Comparison of ENCODE assay signal across 8 mouse cellular contexts in the genomic region with DNA sequence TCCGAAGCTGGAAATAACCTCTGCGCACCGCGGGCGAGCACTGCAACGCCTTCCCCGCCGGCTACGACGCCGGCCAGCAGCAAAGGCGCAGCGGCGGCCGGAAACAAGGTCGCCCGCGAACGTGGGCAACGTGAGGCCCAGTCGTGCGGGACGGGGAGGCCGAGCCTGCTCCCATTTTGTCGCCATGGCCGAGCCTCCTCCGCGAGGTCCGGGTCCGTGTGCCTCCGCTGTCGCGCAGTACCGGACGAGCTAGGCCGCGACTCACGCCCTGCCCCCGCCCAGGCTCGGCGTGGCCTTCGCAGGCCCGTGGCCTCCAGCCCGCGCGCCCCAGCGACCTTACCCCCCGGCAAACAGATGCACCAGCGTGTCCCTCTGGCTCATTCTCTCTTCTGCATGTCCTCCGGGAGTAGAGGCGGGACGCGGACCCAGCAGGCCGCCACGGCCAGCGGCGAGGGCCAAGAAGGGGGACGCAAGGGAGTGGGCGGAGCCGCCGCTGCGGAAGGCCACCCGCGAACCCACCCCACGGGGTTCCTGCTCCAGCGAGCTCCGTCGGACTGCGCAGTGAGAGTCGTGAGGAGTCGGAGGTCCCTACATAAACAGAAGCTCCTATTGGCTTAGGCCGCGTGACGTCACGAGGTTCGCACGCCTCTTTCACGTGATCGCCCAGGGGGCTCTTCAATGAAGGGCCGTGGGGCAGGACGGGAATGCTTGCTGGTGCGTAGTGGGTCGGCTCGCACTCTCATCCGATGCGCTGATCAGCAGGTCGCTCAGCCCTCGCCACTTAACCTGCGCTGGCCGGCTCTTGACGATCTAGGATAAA. TPM values are rescaled to one million over a fixed set of nuclear protein-coding genes. Genes with fewer than 3 reads are reported as not detected.
DNase-seq lines count a peak whose midpoint lies in the region; ATAC-seq lines count a peak whose summit lies in the region.

Slc25a36 (minus strand) TSS at position 587 of the 820 bp plus-strand sequence.

- ATAC-seq in hindbrain, embryonic 15.5 days (ENCODE audit: low FRiP score, low read depth) = peak; percentile 99

- WGBS in hindbrain, embryonic 15.5 days = under 1% methylated on average over 91 of the region's 91 CpGs

- peak within 1 kb of the TSS; percentile 68 for H3K4me2 ChIP-seq in hindbrain, embryonic 15.5 days

- H3K27ac ChIP-seq in hindbrain, embryonic 15.5 days (replicated peaks) = peak within 1 kb of the TSS; percentile 83

- peak within 1 kb of the TSS; percentile 82 for H3K4me3 ChIP-seq in hindbrain, embryonic 15.5 days

- no peaks in the 10 kb centered on the region for H3K27me3 ChIP-seq in hindbrain, embryonic 15.5 days

- H3K9ac ChIP-seq in hindbrain, embryonic 15.5 days = peak within 1 kb of the TSS; percentile 79

- H3K36me3 ChIP-seq in hindbrain, embryonic 15.5 days = no peaks in the 10 kb centered on the region

- no peaks in the 10 kb centered on the region for H3K9me3 ChIP-seq in hindbrain, embryonic 15.5 days

- DNase-seq in T-cell, adult 2 months (ENCODE audit: low spot score) = peak; percentile 97
- DNase-seq in cerebellum, postnatal 36 days = peak; percentile 93 to 96
- peak; percentile 98 for DNase-seq in frontal cortex, postnatal 36 days (ENCODE audit: low spot score in 2 of 2)
- DNase-seq in left cerebral cortex, adult 11 months (ENCODE audit: low spot score) = peak; percentile 96
- DNase-seq in lung, postnatal 4 days = peak; percentile 96 to 98
- DNase-seq in retina, postnatal 7 days (ENCODE audit: low read depth, low spot score) = peak; percentile 89
- peak; percentile 93 for DNase-seq in urinary bladder, adult 2 months (ENCODE audit: low spot score)

- H3K4me1 ChIP-seq in hindbrain, embryonic 15.5 days (replicated peaks) = peaks cover 22% of the 10 kb centered on the region

RNA-seq across cellular contexts. Expression of gene Slc25a36, which starts in this region (rescaled TPM):
- polyA plus RNA-seq in hindbrain, embryonic 15.5 days (2015; fragmentation: Nextera tagmentation; extraction: Ambion mirVana) = 69.7 and 71.9 TPM in 2 replicates
- 56.2 and 59.7 TPM in 2 replicates for polyA plus RNA-seq in urinary bladder, adult 2 months (2012; rRNA removed)

Comparison
In these comparisons a context has a peak if more than half of its experiments do, and no peak if none do; other contexts are left out.
1. Peak in every context shown above with its lines: DNase-seq, ATAC-seq, H3K4me3 ChIP-seq and H3K27ac ChIP-seq.